Mouse (Mus musculus) limb, embryonic 13.5 days (tissue): ENCODE results near the gene Gpd2. TPM values are rescaled to one million over a fixed set of nuclear protein-coding genes. Genes with fewer than 3 reads are reported as not detected.
A peak's percentile ranks its signal among the peaks of the same experiment; 100 is the strongest.

ENCODE experiments used
- ATAC-seq: fragments of 200-750 bp; cut with Nextera tagmentation; 2 replicates; pipeline ENCODE4 v1.8.0; 2017; ENCODE audit warnings: low read depth, moderate number of reproducible peaks, moderate TSS enrichment; ENCODE audit not compliant: low FRiP score
- H3K27ac ChIP-seq: fragments of 300-500 bp; sonication (generic); 2 replicates; pipeline ENCODE4 v1.5.1; 2015; ENCODE audit warnings: inconsistent platforms, mild to moderate bottlenecking, moderate library complexity
- H3K27me3 ChIP-seq: fragments of 300-500 bp; sonication (generic); 2 replicates; pipeline ENCODE4 v1.6.1; 2015; ENCODE audit warnings: mild to moderate bottlenecking, inconsistent platforms
- H3K36me3 ChIP-seq: fragments of 300-500 bp; sonication (generic); 2 replicates; pipeline ENCODE4 v1.6.1; 2015; ENCODE audit warnings: inconsistent platforms, mild to moderate bottlenecking, moderate library complexity
- H3K4me1 ChIP-seq: fragments of 300-500 bp; sonication (generic); 2 replicates; pipeline ENCODE4 v1.6.1; 2015; ENCODE audit warnings: inconsistent platforms
- H3K4me2 ChIP-seq: fragments of 300-500 bp; sonication (generic); replicated peaks from 2 replicates; pipeline ENCODE4 v1.6.1; 2015; ENCODE audit warnings: inconsistent platforms, mild to moderate bottlenecking, moderate library complexity
- H3K4me3 ChIP-seq: fragments of 300-500 bp; sonication (generic); 2 replicates; pipeline ENCODE4 v1.5.1; 2015; ENCODE audit warnings: moderate library complexity, mild to moderate bottlenecking, inconsistent platforms
- H3K9ac ChIP-seq: fragments of 300-500 bp; sonication (generic); 2 replicates; pipeline ENCODE4 v1.6.1; 2015; ENCODE audit warnings: mild to moderate bottlenecking, inconsistent platforms
- H3K9me3 ChIP-seq: fragments of 300-500 bp; sonication (generic); 2 replicates; pipeline ENCODE4 v1.6.1; 2016; ENCODE audit warnings: inconsistent platforms
- WGBS: fragments of 180-500 bp; shearing (Covaris S2); methylation state at CpG from one replicate; pipeline ENCODE4 v1.1.7; 2015; 5-methylcytosine and 5-hydroxymethylcytosine counted together
- polyA plus RNA-seq: library from polyadenylated mRNA; unstranded; fragments of >200 nt; fragmentation: Nextera tagmentation; extraction: Ambion mirVana; gene quantifications from 2 replicates; pipeline ENCODE4 v1.2.1, GENCODE M21; 2015

Gpd2 gene
- polyA plus RNA-seq, 1 experiment from 2014 or later = 14.3 TPM

- no peaks in the 10 kb centered on the region for H3K27me3 ChIP-seq
- H3K4me3 ChIP-seq = no peak overlapping the region
- WGBS = 30% methylated on average over 4 of the region's 4 CpGs
- H3K36me3 ChIP-seq = no peaks in the 10 kb centered on the region
- peak overlapping the region; percentile 44 for H3K4me2 ChIP-seq
- H3K27ac ChIP-seq = no peak overlapping the region
- ATAC-seq = peak; percentile 40; the same call in 1 of the 2 replicates
- H3K4me1 ChIP-seq = peaks cover 7% of the 10 kb centered on the region; the same call in 1 of the 2 replicates
- H3K9me3 ChIP-seq = no peaks in the 10 kb centered on the region
- H3K9ac ChIP-seq = no peak overlapping the region
Observed at GRCm38 (mm10) chr2:57374647-57375046, 137.2 kb downstream of the Gpd2 start.

- no peaks in the 10 kb centered on the region for H3K36me3 ChIP-seq
- no peak for ATAC-seq
- H3K9me3 ChIP-seq = no peaks in the 10 kb centered on the region
- no peak overlapping the region for H3K9ac ChIP-seq
- H3K4me3 ChIP-seq = no peak overlapping the region
- H3K4me2 ChIP-seq = no peak overlapping the region
- 75% methylated on average over 7 of the region's 7 CpGs for WGBS
- H3K27ac ChIP-seq = no peak overlapping the region
- no peaks in the 10 kb centered on the region for H3K27me3 ChIP-seq
- peaks cover 7% of the 10 kb centered on the region; the same call in 1 of the 2 replicates for H3K4me1 ChIP-seq
Observed at GRCm38 (mm10) chr2:57375138-57375837, 137.9 kb downstream of the Gpd2 start.

DNA sequence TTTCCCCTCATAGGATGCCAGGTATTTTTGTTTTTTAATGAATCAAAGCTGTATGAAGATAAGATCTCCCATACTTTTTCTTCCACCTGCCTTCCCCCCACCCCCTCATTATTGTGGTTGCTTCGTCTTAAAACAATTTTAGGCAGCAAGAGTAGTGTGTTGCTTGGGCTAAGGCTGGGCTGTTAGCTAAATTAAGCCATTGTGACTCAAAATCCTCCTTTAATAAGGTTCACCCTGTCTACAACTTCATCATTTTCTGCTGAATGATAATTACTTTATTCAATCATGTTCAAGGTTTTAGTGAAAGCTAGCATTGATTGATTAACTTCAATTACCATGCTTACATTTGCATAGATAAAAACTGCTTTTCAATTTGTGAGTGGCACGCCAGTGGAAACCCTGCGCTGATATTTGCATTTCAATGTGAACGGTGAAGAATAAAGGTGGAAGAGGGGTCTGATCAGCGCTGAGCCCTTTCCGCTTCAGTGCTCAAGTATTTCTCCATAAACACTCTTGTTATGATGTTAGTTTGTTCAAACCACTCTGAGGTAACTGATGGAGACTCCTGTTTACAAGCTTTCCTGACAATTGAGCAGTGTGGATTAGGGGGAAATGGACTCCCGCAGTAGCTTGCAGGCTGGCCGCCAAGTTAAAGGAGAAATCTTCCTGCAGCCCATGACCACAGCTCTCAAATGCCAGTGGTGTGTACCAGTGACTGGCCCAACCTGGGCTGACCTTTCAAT lies 140.9 kb downstream of the Gpd2 start:
- Histone ChIP-seq H3K4me2 (no peak overlapping the region), H3K36me3 (no peaks in the 10 kb centered on the region), H3K27me3 (no peaks in the 10 kb centered on the region), H3K4me1 (peaks cover 7% of the 10 kb centered on the region; the same call in 1 of the 2 replicates), H3K27ac (no peak overlapping the region), H3K9ac (no peak overlapping the region), H3K4me3 (no peak overlapping the region), H3K9me3 (no peaks in the 10 kb centered on the region)
- ATAC-seq = no peak
- 27% methylated on average over 8 of the region's 8 CpGs for WGBS

- Histone ChIP-seq H3K27me3 (no peaks in the 10 kb centered on the region), H3K4me3 (no peak overlapping the region), H3K4me2 (no peak overlapping the region), H3K9ac (no peak overlapping the region), H3K4me1 (no peaks in the 10 kb centered on the region), H3K27ac (no peak overlapping the region), H3K9me3 (no peaks in the 10 kb centered on the region), H3K36me3 (no peaks in the 10 kb centered on the region)
- ATAC-seq = no peak
- 91% methylated on average over 2 of the region's 2 CpGs for WGBS
Observed at GRCm38 (mm10) chr2:57384625-57385024, 147.2 kb downstream of the Gpd2 start.

- Histone ChIP-seq H3K9me3 (peaks cover 9% of the 10 kb centered on the region; the same call in 1 of the 2 replicates), H3K27ac (no peak overlapping the region), H3K36me3 (no peaks in the 10 kb centered on the region), H3K4me2 (no peak overlapping the region), H3K27me3 (no peaks in the 10 kb centered on the region), H3K4me3 (no peak overlapping the region), H3K9ac (no peak overlapping the region), H3K4me1 (no peaks in the 10 kb centered on the region)
- WGBS = 52% methylated on average over 7 of the region's 7 CpGs
- ATAC-seq = no peak
Observed at GRCm38 (mm10) chr2:57387816-57388215, 150.4 kb downstream of the Gpd2 start.

DNA sequence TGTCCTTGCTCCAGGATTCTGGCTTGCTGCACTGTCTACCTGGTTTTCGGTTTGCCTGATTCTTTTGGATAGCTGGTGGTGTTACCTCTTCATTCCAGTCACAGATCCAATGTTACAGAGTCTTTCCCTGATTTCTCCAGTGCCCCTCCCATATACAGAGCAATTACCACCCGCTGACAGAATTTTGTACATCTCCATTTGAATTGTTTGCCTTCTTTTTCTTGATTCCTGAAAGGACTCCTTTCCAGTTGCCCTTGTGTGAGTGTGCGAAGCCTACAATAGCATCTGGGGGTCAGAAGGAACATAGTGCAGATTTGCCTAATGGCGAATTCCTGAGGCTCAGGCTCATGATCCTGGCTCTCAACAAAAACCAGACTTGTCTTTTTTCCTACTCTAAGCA lies 157.6 kb downstream of the Gpd2 start:
- 89% methylated on average over 4 of the region's 4 CpGs for WGBS
- no peak for ATAC-seq
- Histone ChIP-seq H3K27ac (no peak overlapping the region), H3K4me1 (no peaks in the 10 kb centered on the region), H3K4me3 (no peak overlapping the region), H3K4me2 (no peak overlapping the region), H3K9ac (no peak overlapping the region), H3K9me3 (peaks cover 9% of the 10 kb centered on the region; the same call in 1 of the 2 replicates), H3K27me3 (no peaks in the 10 kb centered on the region), H3K36me3 (no peaks in the 10 kb centered on the region)

DNA sequence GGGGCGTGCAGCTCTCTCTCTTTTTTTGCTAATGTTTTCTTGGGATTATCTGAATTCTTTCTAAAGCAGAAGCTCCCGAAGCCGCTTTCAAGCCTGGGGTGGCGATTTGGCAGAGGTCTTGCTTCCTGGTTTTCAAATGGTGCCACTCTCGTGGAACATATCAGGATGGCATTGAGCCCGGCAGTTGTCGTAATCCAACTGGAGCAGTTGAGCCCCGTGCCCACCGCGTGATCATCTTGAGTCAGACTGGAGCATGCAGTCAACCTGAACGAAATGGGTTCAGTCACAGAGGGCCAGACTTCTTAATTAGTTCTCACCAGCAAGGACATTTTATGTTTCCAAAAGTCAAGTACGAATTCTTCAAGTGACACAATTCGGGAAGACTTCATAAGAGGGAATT lies 158.6 kb downstream of the Gpd2 start:
- Histone ChIP-seq H3K9me3 (no peaks in the 10 kb centered on the region), H3K36me3 (no peaks in the 10 kb centered on the region)

GRCm38 (mm10) chr2:57397727-57398126 lies 160.3 kb downstream of the Gpd2 start:
- Histone ChIP-seq H3K9ac (no peak overlapping the region), H3K9me3 (no peaks in the 10 kb centered on the region), H3K27ac (no peak overlapping the region), H3K4me2 (no peak overlapping the region), H3K27me3 (no peaks in the 10 kb centered on the region), H3K36me3 (no peaks in the 10 kb centered on the region), H3K4me3 (no peak overlapping the region), H3K4me1 (no peaks in the 10 kb centered on the region)
- WGBS = 79% methylated on average over 3 of the region's 3 CpGs
- ATAC-seq = no peak

More for the DNA sequence above, 158.6 kb downstream of the Gpd2 start:
- no peak overlapping the region for H3K9ac ChIP-seq
- ATAC-seq = no peak
- H3K27ac ChIP-seq = no peak overlapping the region
- 90% methylated on average over 13 of the region's 13 CpGs for WGBS
- H3K4me2 ChIP-seq = no peak overlapping the region
- no peaks in the 10 kb centered on the region for H3K4me1 ChIP-seq
- no peak overlapping the region for H3K4me3 ChIP-seq
- H3K27me3 ChIP-seq = no peaks in the 10 kb centered on the region

GRCm38 (mm10) chr2:57407414-57408019 lies 170.1 kb downstream of the Gpd2 start:
- Histone ChIP-seq H3K4me1 (no peaks in the 10 kb centered on the region), H3K27ac (no peak overlapping the region), H3K36me3 (no peaks in the 10 kb centered on the region), H3K9me3 (no peaks in the 10 kb centered on the region), H3K4me2 (no peak overlapping the region), H3K9ac (no peak overlapping the region), H3K4me3 (no peak overlapping the region), H3K27me3 (no peaks in the 10 kb centered on the region)
- no peak for ATAC-seq
- 83% methylated on average over 4 of the region's 4 CpGs for WGBS

- 84% methylated on average over 4 of the region's 4 CpGs for WGBS
Observed at GRCm38 (mm10) chr2:57408413-57408812, 171.0 kb downstream of the Gpd2 start.

GRCm38 (mm10) chr2:57411551-57411950 lies 174.1 kb downstream of the Gpd2 start:
- no peak overlapping the region for H3K4me2 ChIP-seq
- WGBS = 90% methylated on average over 2 of the region's 2 CpGs
- no peak overlapping the region for H3K27ac ChIP-seq
- no peak for ATAC-seq
- no peaks in the 10 kb centered on the region for H3K27me3 ChIP-seq
- no peaks in the 10 kb centered on the region for H3K4me1 ChIP-seq
- H3K9ac ChIP-seq = no peak overlapping the region
- no peaks in the 10 kb centered on the region for H3K36me3 ChIP-seq
- no peaks in the 10 kb centered on the region for H3K9me3 ChIP-seq
- no peak overlapping the region for H3K4me3 ChIP-seq

More at GRCm38 (mm10) chr2:57408413-57408812, 171.0 kb downstream of the Gpd2 start:
- H3K4me3 ChIP-seq = no peak overlapping the region
- no peak overlapping the region for H3K9ac ChIP-seq
- no peak for ATAC-seq
- no peak overlapping the region for H3K27ac ChIP-seq
- H3K4me2 ChIP-seq = no peak overlapping the region
- no peaks in the 10 kb centered on the region for H3K4me1 ChIP-seq
- H3K9me3 ChIP-seq = no peaks in the 10 kb centered on the region
- H3K27me3 ChIP-seq = no peaks in the 10 kb centered on the region
- no peaks in the 10 kb centered on the region for H3K36me3 ChIP-seq

DNA sequence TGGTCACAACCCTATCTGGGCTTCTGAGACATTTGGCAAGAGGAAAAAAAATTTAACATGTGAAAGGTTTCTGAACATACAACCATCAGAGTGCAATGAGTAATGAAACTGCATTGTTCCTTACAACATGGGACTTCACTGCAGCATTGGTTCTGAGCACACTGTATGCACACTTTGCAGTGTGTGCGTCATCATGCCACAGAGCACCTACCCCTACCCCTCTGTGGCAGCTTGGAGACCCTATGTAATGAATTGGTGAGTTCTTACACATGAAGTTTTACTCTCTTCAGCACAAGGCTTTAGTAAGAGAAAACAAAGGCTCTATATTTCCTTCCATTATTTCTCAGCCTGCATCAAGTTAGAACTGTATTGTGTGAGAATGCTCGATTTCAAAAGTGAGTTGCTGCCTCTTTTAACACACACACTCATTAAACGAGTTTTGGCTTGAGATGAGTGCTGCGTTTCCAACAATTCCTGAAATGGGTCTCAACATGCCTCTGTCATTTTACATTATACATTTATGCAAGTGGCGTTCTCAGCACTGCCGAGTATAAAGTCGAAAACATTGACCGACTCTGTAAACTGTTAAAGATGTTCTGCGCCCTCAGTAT lies 177.2 kb downstream of the Gpd2 start:
- no peaks in the 10 kb centered on the region for H3K4me1 ChIP-seq
- 83% methylated on average over 9 of the region's 9 CpGs for WGBS
- H3K4me3 ChIP-seq = no peak overlapping the region
- H3K9ac ChIP-seq = no peak overlapping the region
- H3K36me3 ChIP-seq = no peaks in the 10 kb centered on the region
- no peak overlapping the region for H3K4me2 ChIP-seq
- no peak for ATAC-seq
- H3K27ac ChIP-seq = no peak overlapping the region
- H3K27me3 ChIP-seq = no peaks in the 10 kb centered on the region
- H3K9me3 ChIP-seq = no peaks in the 10 kb centered on the region
